Mouse (Mus musculus) stomach, postnatal 0 days (tissue): Measurements from ENCODE around the gene Lrfn3.

Experiments used
- CTCF ChIP-seq: IDR thresholded peaks from 2 replicates; pipeline ENCODE4 v1.5.1; 2016; ENCODE audit warnings: antibody characterized with exemption, low read depth, mild to moderate bottlenecking, moderate library complexity
- EP300 ChIP-seq: optimal IDR thresholded peaks from 2 replicates; pipeline ENCODE3; 2016; ENCODE audit warnings: antibody characterized with exemption

DNA sequence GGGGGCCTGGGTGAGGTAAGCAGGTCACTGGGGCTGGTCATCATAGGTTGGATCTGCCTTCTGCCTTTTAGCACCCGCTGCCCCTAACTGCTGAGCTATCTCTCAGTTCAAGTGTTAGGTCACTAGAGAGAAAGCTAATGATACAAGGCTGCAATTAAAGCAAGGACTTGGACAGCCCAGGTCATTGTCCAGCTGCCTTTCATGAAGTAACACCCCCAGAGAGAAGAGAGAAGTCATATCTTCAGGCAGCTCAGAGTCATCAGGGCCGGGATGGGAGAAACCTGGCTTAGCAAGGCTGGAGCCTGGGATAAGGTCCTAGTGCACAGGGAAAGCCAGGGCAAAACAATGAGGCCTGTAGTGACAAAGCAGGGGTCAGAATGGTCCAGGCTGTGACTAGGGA lies 4.9 kb upstream of the Lrfn3 start:
- TF ChIP-seq CTCF (no peak), EP300 (no peak)
